Mouse (Mus musculus) layer of hippocampus, adult 18-20 months (tissue): ENCODE data around the gene Gm47791. TPM values are rescaled to one million over a fixed set of nuclear protein-coding genes. Genes with fewer than 3 reads are reported as not detected.

Experiments
- DNase-seq, 2 experiments: peaks; one replicate each; pipeline ENCODE4 v3.0.0; 2022; ENCODE audit warnings: low spot score in 2 of 2
- long read RNA-seq: library from polyadenylated mRNA; stranded (forward); transcript quantifications from one replicate; pipeline ENCODE4 v2.0.0, GENCODE M21; 2021
- total RNA-seq, 2 experiments: library from RNA; stranded (reverse); gene quantifications; 2 replicates each; pipeline ENCODE4 v1.2.3; 2021

Gene Gm47791
- total RNA-seq = not detected
- long read RNA-seq = 0 reads

- DNase-seq = no peak
Measured at GRCm38 (mm10) chr1:82771022-82771586, at the start of gene Gm47791. TSS of gene Gm47791 (minus strand) at chr1:82771243.

- no peak for DNase-seq
Measured at GRCm38 (mm10) chr1:82820626-82821186, 49.7 kb upstream of the Gm47791 start.

- no peak for DNase-seq
Measured at GRCm38 (mm10) chr1:82820179-82820578, 49.1 kb upstream of the Gm47791 start.

GRCm38 (mm10) chr1:82819366-82819765 lies 48.3 kb upstream of the Gm47791 start:
- no peak for DNase-seq

GRCm38 (mm10) chr1:82815941-82816716 lies 45.1 kb upstream of the Gm47791 start:
- DNase-seq = no peak

GRCm38 (mm10) chr1:82811766-82812165 lies 40.7 kb upstream of the Gm47791 start:
- no peak for DNase-seq

GRCm38 (mm10) chr1:82808564-82808963 lies 37.5 kb upstream of the Gm47791 start:
- DNase-seq = no peak

- DNase-seq = no peak
Measured at GRCm38 (mm10) chr1:82807206-82807605, 36.2 kb upstream of the Gm47791 start.

- DNase-seq = no peak
Measured at GRCm38 (mm10) chr1:82806391-82806790, 35.3 kb upstream of the Gm47791 start.

GRCm38 (mm10) chr1:82804059-82804458 lies 33.0 kb upstream of the Gm47791 start:
- DNase-seq = no peak

- no peak for DNase-seq
Measured at GRCm38 (mm10) chr1:82803608-82804007, 32.6 kb upstream of the Gm47791 start.

GRCm38 (mm10) chr1:82801105-82801783 lies 30.2 kb upstream of the Gm47791 start:
- no peak for DNase-seq

GRCm38 (mm10) chr1:82798922-82799321 lies 27.9 kb upstream of the Gm47791 start:
- peak in 1 of 2 experiments; percentile 45 for DNase-seq

GRCm38 (mm10) chr1:82798304-82798703 lies 27.3 kb upstream of the Gm47791 start:
- no peak for DNase-seq

- no peak for DNase-seq
Measured at GRCm38 (mm10) chr1:82797088-82797487, 26.0 kb upstream of the Gm47791 start.

- no peak for DNase-seq
Measured at GRCm38 (mm10) chr1:82795702-82796443, 24.8 kb upstream of the Gm47791 start.

- DNase-seq = no peak
Measured at GRCm38 (mm10) chr1:82795211-82795610, 24.2 kb upstream of the Gm47791 start.

GRCm38 (mm10) chr1:82793986-82794385 lies 22.9 kb upstream of the Gm47791 start:
- peak; percentile 53 for DNase-seq

GRCm38 (mm10) chr1:82793110-82793509 lies 22.1 kb upstream of the Gm47791 start:
- DNase-seq = no peak

GRCm38 (mm10) chr1:82792238-82792637 lies 21.2 kb upstream of the Gm47791 start:
- DNase-seq = no peak

- DNase-seq = no peak
Measured at GRCm38 (mm10) chr1:82791105-82791504, 20.1 kb upstream of the Gm47791 start.
